Mouse (Mus musculus) kidney, postnatal 0 days (tissue): ENCODE results near the gene Macrod2. TPM values are rescaled to one million over a fixed set of nuclear protein-coding genes. Genes with fewer than 3 reads are reported as not detected.
A peak's percentile ranks its signal among the peaks of the same experiment; 100 is the strongest.

Source experiments
- ATAC-seq: fragments of 200-750 bp; cut with Nextera tagmentation; replicated peaks from 2 replicates; pipeline ENCODE4 v1.8.0; 2017; ENCODE audit warnings: low read depth, moderate number of reproducible peaks, moderate TSS enrichment, moderate library complexity; ENCODE audit not compliant: low FRiP score
- DNase-seq: peaks from one replicate; pipeline ENCODE4 v3.0.0-alpha.2; 2016; ENCODE audit warnings: low spot score
- H3K27ac ChIP-seq: fragments of 300-500 bp; sonication (generic); 2 replicates; pipeline ENCODE4 v1.5.1; 2014; ENCODE audit warnings: mild to moderate bottlenecking
- H3K27me3 ChIP-seq: fragments of 300-500 bp; sonication (generic); 2 replicates; pipeline ENCODE4 v1.6.1; 2014; ENCODE audit warnings: low read length, mixed read lengths; ENCODE audit not compliant: insufficient read depth
- H3K36me3 ChIP-seq: fragments of 300-500 bp; sonication (generic); 2 replicates; pipeline ENCODE4 v1.6.1; 2014; ENCODE audit warnings: low read length, mixed read lengths; ENCODE audit not compliant: insufficient read depth
- H3K4me1 ChIP-seq: fragments of 300-500 bp; sonication (generic); replicated peaks from 2 replicates; pipeline ENCODE4 v1.6.1; 2014; ENCODE audit warnings: antibody characterized with exemption, low read length, mixed read lengths; ENCODE audit not compliant: insufficient read depth
- H3K4me2 ChIP-seq: fragments of 300-500 bp; sonication (generic); 2 replicates; pipeline ENCODE4 v1.6.1; 2014; ENCODE audit warnings: mild to moderate bottlenecking, low read length, moderate library complexity, mixed read lengths
- H3K4me3 ChIP-seq: fragments of 300-500 bp; sonication (generic); replicated peaks from 2 replicates; pipeline ENCODE4 v1.5.1; 2014; ENCODE audit warnings: low read depth, low read length
- H3K9ac ChIP-seq: fragments of 300-500 bp; sonication (generic); 2 replicates; pipeline ENCODE4 v1.6.1; 2014; ENCODE audit warnings: low read depth, low read length
- H3K9me3 ChIP-seq: fragments of 300-500 bp; sonication (generic); replicated peaks from 2 replicates; pipeline ENCODE4 v1.6.1; 2016; ENCODE audit warnings: low read length, inconsistent platforms, mixed read lengths
- CTCF ChIP-seq: IDR thresholded peaks from 2 replicates; pipeline ENCODE4 v1.5.1; 2016; ENCODE audit warnings: antibody characterized with exemption, low read depth, mild to moderate bottlenecking, moderate library complexity
- WGBS: fragments of 180-500 bp; shearing (Covaris S2); extraction: QIAGEN DNeasy Blood & Tissue Kit; methylation state at CpG from one replicate; pipeline ENCODE4 v1.1.7; 2014; 5-methylcytosine and 5-hydroxymethylcytosine counted together
- polyA plus RNA-seq: library from polyadenylated mRNA; unstranded; fragments of >200 nt; fragmentation: Nextera tagmentation; extraction: Ambion mirVana; gene quantifications from 2 replicates; pipeline ENCODE4 v1.2.1, GENCODE M21; 2015

Macrod2 gene
- polyA plus RNA-seq, 1 experiment from 2014 or later: 28.6 TPM

DNA sequence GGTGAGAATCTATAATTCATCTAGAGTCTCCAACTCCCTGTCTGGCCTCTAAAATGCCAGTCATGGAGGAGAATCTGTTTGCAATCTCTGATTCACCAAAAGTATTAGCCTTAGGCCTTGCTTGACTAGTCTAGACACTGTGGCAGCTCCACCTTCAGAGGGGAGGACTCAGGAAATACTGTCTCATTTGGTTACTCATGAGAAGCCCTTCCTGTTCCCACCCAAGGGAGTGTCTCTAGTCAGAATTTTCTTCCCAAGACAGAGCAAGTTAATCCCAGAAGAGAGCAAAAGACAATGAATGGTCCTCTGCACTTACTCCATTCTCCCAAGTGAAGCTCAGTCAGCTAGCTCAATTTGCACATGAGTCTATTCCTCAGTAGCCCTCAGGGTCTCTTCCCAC lies 871.5 kb downstream of the Macrod2 start:
- no peak for DNase-seq
- Histone ChIP-seq H3K27ac (no peak overlapping the region), H3K4me1 (no peaks in the 10 kb centered on the region), H3K36me3 (no peaks in the 10 kb centered on the region), H3K27me3 (no peaks in the 10 kb centered on the region), H3K9me3 (no peaks in the 10 kb centered on the region), H3K9ac (no peak overlapping the region), H3K4me3 (no peak overlapping the region), H3K4me2 (no peak overlapping the region)
- no peak for TF ChIP-seq CTCF
- no peak for ATAC-seq

DNA sequence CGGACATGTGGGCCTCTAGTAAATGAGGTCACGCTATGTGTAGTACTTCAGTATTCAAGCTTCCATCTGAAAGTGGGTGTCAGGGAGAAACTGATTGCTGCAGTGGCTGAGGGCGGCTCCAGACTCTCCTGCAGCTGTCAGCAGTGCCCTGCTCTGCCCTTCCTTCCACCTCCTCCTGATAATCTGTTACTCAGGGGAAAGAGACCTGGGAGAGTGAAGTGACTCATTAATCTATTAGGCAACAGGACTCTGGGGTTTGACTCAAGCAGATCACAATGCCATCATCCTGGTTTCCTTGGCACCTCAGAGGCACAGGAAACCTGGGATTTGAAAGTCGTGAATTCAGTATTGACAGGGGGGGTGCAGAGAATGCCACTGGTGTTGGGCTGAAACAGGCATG lies 876.4 kb downstream of the Macrod2 start:
- Histone ChIP-seq H3K36me3 (no peaks in the 10 kb centered on the region), H3K4me1 (no peaks in the 10 kb centered on the region), H3K27ac (no peak overlapping the region), H3K4me2 (no peak overlapping the region), H3K4me3 (no peak overlapping the region), H3K27me3 (no peaks in the 10 kb centered on the region), H3K9ac (no peak overlapping the region), H3K9me3 (no peaks in the 10 kb centered on the region)
- no peak for ATAC-seq
- WGBS: 54% methylated on average over 4 of the region's 4 CpGs
- no peak for DNase-seq
- no peak for TF ChIP-seq CTCF

DNA sequence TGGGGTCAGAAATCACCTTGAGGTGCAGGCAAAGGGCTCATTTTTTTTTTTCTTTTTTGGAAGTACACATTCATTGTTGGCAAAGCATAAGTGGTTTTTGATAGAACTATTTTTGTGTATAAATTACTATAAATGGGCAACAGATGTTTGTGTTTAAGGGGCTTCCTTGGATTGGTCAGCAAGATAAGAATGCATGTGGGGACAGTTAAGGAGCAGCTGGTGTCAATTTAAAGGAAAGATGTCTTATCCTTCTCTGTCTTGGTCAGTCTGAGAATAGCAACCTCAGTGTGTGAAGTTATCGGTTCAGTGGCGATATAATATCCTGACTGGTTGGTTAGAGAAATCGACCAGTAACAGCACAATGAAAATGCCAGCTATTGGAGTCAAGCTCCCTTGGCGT lies 877.9 kb downstream of the Macrod2 start:
- H3K9me3 ChIP-seq: no peaks in the 10 kb centered on the region
- no peaks in the 10 kb centered on the region for H3K27me3 ChIP-seq
- no peak overlapping the region for H3K9ac ChIP-seq
- TF ChIP-seq CTCF: no peak
- ATAC-seq (no peak), DNase-seq (no peak)
- WGBS: 90% methylated on average over 4 of the region's 4 CpGs
- no peak overlapping the region for H3K4me2 ChIP-seq
- H3K36me3 ChIP-seq: no peaks in the 10 kb centered on the region
- no peak overlapping the region for H3K27ac ChIP-seq
- H3K4me1 ChIP-seq: no peaks in the 10 kb centered on the region
- H3K4me3 ChIP-seq: no peak overlapping the region

DNA sequence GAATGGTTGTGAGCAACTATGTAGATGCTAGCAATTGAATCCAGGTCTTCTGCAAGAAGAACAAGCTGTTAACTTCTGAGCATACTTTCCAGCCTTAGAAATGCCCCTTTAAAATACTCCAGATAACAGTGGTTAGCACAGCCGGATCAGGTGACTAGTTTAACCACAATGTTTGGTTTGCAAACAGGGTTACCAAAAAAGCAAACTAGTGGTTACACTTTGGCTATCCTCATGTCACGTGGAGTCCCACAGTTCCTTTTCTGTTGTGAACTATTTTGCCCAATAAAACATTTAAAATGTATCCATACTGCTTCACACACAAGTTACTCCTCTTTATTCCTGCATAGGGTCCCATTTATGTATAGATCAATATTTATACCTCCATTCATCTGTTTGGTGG lies 879.2 kb downstream of the Macrod2 start:
- no peak overlapping the region for H3K27ac ChIP-seq
- ATAC-seq (no peak), DNase-seq (no peak)
- WGBS: 77% methylated on average over 2 of the region's 2 CpGs
- no peak overlapping the region for H3K9ac ChIP-seq
- TF ChIP-seq CTCF: no peak
- H3K27me3 ChIP-seq: no peaks in the 10 kb centered on the region
- no peak overlapping the region for H3K4me2 ChIP-seq
- H3K36me3 ChIP-seq: no peaks in the 10 kb centered on the region
- H3K9me3 ChIP-seq: no peaks in the 10 kb centered on the region
- no peaks in the 10 kb centered on the region for H3K4me1 ChIP-seq
- H3K4me3 ChIP-seq: no peak overlapping the region

DNA sequence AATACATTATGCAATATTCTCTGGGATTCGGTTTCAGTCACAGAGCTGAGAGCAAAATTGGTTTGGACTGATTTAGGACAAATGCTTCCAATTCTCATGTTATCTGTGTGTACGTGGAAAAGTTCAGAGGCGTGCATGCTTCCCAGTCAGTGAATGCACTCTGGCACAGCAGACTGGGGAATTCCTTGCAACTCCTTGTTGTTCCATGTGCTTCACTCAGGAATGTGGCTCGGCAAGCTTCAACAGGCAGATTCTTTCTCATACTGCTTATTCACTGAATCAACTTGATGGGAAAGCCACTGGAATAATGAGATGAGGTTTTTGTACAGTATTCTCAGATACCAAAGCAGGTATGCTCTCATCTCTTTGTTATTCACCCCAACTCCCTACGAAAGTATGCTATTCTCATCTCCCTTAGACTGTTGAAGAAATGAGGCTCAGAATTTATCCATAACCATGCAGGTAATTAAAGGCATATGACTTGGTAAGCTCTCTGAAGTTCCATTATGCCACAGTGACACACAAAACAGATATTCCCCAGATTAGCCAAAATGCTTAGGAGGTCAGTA lies 884.1 kb downstream of the Macrod2 start:
- no peak overlapping the region for H3K4me3 ChIP-seq
- peak; percentile 61 for DNase-seq
- H3K4me1 ChIP-seq: no peaks in the 10 kb centered on the region
- H3K36me3 ChIP-seq: no peaks in the 10 kb centered on the region
- H3K27ac ChIP-seq: no peak overlapping the region
- no peaks in the 10 kb centered on the region for H3K27me3 ChIP-seq
- WGBS: 53% methylated on average over 5 of the region's 5 CpGs
- no peak for ATAC-seq
- H3K4me2 ChIP-seq: no peak overlapping the region
- TF ChIP-seq CTCF: no peak
- no peak overlapping the region for H3K9ac ChIP-seq
- H3K9me3 ChIP-seq: no peaks in the 10 kb centered on the region

DNA sequence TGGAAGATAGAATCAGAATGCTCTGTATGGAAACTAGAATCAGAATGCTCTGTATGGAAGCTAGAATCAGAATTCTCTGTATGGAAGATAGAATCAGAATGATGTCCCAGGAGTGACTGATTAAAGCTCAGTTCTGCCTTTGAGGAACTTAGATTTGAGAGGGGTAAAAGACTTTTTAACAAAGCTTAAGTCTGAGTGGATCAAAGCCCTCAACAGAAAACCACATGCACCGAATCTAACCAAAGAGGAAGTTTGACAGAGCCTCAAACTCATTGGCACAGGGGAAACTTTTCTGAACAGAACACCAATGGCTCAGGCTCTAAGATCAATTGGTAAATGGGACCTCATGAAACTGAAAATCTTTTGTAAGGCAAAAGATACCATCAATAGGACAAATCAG lies 885.7 kb downstream of the Macrod2 start:
- 86% methylated on average over 1 of the region's 1 CpGs for WGBS
- Histone ChIP-seq H3K9me3 (no peaks in the 10 kb centered on the region), H3K27ac (no peak overlapping the region), H3K4me3 (no peak overlapping the region), H3K4me2 (no peak overlapping the region), H3K27me3 (no peaks in the 10 kb centered on the region), H3K4me1 (no peaks in the 10 kb centered on the region), H3K9ac (no peak overlapping the region), H3K36me3 (no peaks in the 10 kb centered on the region)
- DNase-seq: no peak
- TF ChIP-seq CTCF: no peak
- ATAC-seq: no peak

DNA sequence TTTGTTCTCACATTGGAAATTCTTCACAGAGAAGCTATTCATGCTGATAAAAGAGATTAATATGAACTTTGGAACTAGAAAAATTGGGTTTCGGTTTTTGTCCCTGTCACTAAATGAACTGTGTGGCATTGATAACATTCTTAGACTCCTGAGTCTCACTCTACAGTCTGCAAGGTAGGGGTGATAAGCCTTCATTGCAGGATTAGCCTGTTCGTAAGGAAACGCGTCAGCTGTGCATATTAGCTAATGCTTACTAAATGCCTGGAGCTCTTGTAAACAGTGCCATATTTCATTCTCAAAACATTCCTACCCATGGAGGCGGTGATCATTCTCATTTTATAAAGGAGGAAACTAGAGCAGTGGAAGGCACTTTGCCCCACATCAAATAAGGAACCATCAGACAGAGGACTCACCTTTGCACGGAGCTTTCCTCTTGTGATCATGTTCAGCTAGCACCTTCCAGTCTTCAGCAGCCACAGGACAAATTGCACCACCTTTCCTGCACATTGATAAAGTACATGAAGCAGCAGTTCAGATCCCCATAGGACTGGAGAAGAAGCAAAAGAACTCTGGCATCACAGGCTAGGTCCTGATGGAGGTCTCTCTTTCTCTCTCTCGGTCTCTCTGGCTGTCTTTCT lies 891.1 kb downstream of the Macrod2 start:
- DNase-seq (no peak), ATAC-seq (no peak)
- Histone ChIP-seq H3K27ac (no peak overlapping the region), H3K9ac (no peak overlapping the region), H3K4me1 (no peaks in the 10 kb centered on the region), H3K36me3 (no peaks in the 10 kb centered on the region), H3K4me3 (no peak overlapping the region), H3K4me2 (no peak overlapping the region), H3K27me3 (no peaks in the 10 kb centered on the region), H3K9me3 (no peaks in the 10 kb centered on the region)
- TF ChIP-seq CTCF: no peak
- 80% methylated on average over 7 of the region's 7 CpGs for WGBS
